Mouse (Mus musculus): ENCODE data around the gene Pakap.

GRCm38 (mm10) chr4:57567666-57568206 is at the start of gene Pakap:
- TF ChIP-seq POLR2A (IDR thresholded peaks at IDR 0.05; ENCODE audit: low read depth, low read length) (no peak), CTCF (IDR thresholded peaks at IDR 0.05; ENCODE audit: extremely low read depth, insufficient read length, insufficient replicate concordance, low read depth, low read length) (no peak)

Measured in small intestine, adult 2 months (tissue).